Mouse (Mus musculus) midbrain, postnatal 0 days (tissue): ENCODE data around the gene Lrriq4. TPM values are rescaled to one million over a fixed set of nuclear protein-coding genes. Genes with fewer than 3 reads are reported as not detected.

Source experiments
- ATAC-seq: fragments of 200-750 bp; cut with Nextera tagmentation; 2 replicates; pipeline ENCODE4 v1.8.0; 2017; ENCODE audit warnings: moderate number of reproducible peaks, mild to moderate bottlenecking, moderate TSS enrichment, moderate library complexity; ENCODE audit not compliant: low FRiP score
- DNase-seq: peaks from one replicate; pipeline ENCODE4 v3.0.0-alpha.2; 2015; ENCODE audit warnings: low spot score
- H3K27ac ChIP-seq: fragments of 300-500 bp; sonication (generic); 2 replicates; pipeline ENCODE4 v1.5.1; 2014; ENCODE audit warnings: low read depth, mild to moderate bottlenecking, low read length, mixed read lengths
- H3K27me3 ChIP-seq: fragments of 300-500 bp; sonication (generic); 2 replicates; pipeline ENCODE4 v1.6.1; 2014; ENCODE audit warnings: low read length, control low read depth, mixed read lengths; ENCODE audit not compliant: insufficient read depth
- H3K36me3 ChIP-seq: fragments of 300-500 bp; sonication (generic); 2 replicates; pipeline ENCODE4 v1.6.1; 2014; ENCODE audit warnings: low read length, control low read depth, mixed read lengths; ENCODE audit not compliant: insufficient read depth
- H3K4me1 ChIP-seq: fragments of 300-500 bp; sonication (generic); 2 replicates; pipeline ENCODE4 v1.6.1; 2014; ENCODE audit warnings: mild to moderate bottlenecking, control low read depth, antibody characterized with exemption, low read length, mixed read lengths; ENCODE audit not compliant: insufficient read depth
- H3K4me2 ChIP-seq: fragments of 300-500 bp; sonication (generic); 2 replicates; pipeline ENCODE4 v1.6.1; 2014; ENCODE audit warnings: low read depth, mild to moderate bottlenecking, low read length, mixed read lengths; ENCODE audit not compliant: poor library complexity, severe bottlenecking
- H3K4me3 ChIP-seq: fragments of 300-500 bp; sonication (generic); 2 replicates; pipeline ENCODE4 v1.5.1; 2014; ENCODE audit warnings: low read depth, mild to moderate bottlenecking, low read length, moderate library complexity
- H3K9ac ChIP-seq: fragments of 300-500 bp; sonication (generic); replicated peaks from 2 replicates; pipeline ENCODE4 v1.6.1; 2014; ENCODE audit warnings: mild to moderate bottlenecking, low read length, moderate library complexity, mixed read lengths; ENCODE audit not compliant: poor library complexity, severe bottlenecking
- H3K9me3 ChIP-seq: fragments of 300-500 bp; sonication (generic); 2 replicates; pipeline ENCODE4 v1.6.1; 2016; ENCODE audit warnings: low read length, control low read depth
- CTCF ChIP-seq: IDR thresholded peaks from 2 replicates; pipeline ENCODE4 v1.5.1; 2016; ENCODE audit warnings: antibody characterized with exemption, mild to moderate bottlenecking
- WGBS: fragments of 180-500 bp; shearing (Covaris S2); extraction: QIAGEN DNeasy Blood & Tissue Kit; methylation state at CpG from one replicate; pipeline ENCODE4 v1.1.7; 2014; 5-methylcytosine and 5-hydroxymethylcytosine counted together
- polyA plus RNA-seq: library from polyadenylated mRNA; unstranded; fragments of >200 nt; fragmentation: Nextera tagmentation; extraction: Ambion mirVana; gene quantifications from 2 replicates; pipeline ENCODE4 v1.2.1, GENCODE M21; 2015
- total RNA-seq: library from RNA; depleted of rRNA; stranded (reverse); fragments of >200 nt; gene quantifications from 2 replicates; pipeline ENCODE4 v1.2.3, GENCODE M21; 2014

The Lrriq4 gene
- total and polyA plus RNA-seq, 2 experiments from 2014 or later: not detected

GRCm38 (mm10) chr3:30601175-30601574 lies 43.1 kb upstream of the Lrriq4 start:
- ATAC-seq (no peak), DNase-seq (peak; percentile 92)
- Histone ChIP-seq H3K9ac (no peak overlapping the region), H3K27ac (no peak overlapping the region), H3K36me3 (peaks cover under 1% of the 10 kb centered on the region; the same call in 1 of the 2 replicates), H3K27me3 (no peaks in the 10 kb centered on the region), H3K4me1 (0 out of 2 replicates have a peak, but pooled peaks cover 4% of the 10 kb centered on the region), H3K4me3 (peak overlapping the region; percentile 90), H3K4me2 (peak overlapping the region; percentile 83), H3K9me3 (no peaks in the 10 kb centered on the region)
- TF ChIP-seq CTCF: no peak
- WGBS: under 1% methylated on average over 17 of the region's 17 CpGs

GRCm38 (mm10) chr3:30601610-30602064 lies 42.7 kb upstream of the Lrriq4 start:
- Histone ChIP-seq H3K27me3 (no peaks in the 10 kb centered on the region), H3K4me3 (peak overlapping the region; percentile 90), H3K27ac (peak overlapping the region; percentile 95), H3K4me1 (0 out of 2 replicates have a peak, but pooled peaks cover 4% of the 10 kb centered on the region), H3K9me3 (no peaks in the 10 kb centered on the region), H3K4me2 (peak overlapping the region; percentile 83), H3K36me3 (peaks cover 4% of the 10 kb centered on the region; the same call in 1 of the 2 replicates), H3K9ac (no peak overlapping the region)
- no peak for TF ChIP-seq CTCF
- ATAC-seq (no peak), DNase-seq (no peak)
- 1% methylated on average over 13 of the region's 13 CpGs for WGBS

DNA sequence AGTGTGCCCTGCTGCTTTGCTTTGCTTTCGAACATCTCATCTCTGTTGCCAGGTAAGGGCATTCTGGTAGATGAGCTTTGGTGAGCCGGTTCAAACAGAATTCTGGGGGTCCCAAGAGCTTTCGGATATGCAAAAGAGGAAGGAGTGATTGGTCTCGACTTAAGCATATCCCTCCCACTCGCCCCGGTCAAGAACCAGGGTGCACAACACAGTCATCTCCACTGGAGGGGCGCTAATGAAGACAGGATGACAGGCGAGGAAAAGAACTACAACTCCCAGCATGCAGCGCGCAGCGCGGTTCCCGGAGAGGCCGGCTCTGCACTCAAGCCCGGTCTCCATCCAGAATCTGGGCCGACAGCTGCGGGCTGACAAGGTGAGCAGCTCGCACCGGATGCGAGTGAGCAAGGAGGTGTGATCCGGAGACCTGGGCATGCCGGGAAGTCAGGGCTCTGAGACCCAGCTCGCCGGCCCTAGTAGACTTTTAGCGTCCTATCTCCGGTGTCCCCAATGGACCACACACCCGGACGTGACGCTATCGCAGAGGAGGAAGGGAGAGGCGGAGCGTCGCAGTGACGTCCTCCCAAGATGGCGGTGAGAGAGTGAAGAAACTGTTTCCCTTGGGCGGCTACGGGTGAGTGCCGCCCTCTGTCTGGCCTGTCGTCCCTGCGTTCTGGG lies 42.1 kb upstream of the Lrriq4 start, which contains the start of gene Mynn:
Gene Mynn (plus strand): TSS at position 1 of the 675 bp plus-strand sequence.
- Histone ChIP-seq H3K4me3 (peak within 1 kb of the TSS; percentile 90), H3K9ac (peak within 1 kb of the TSS; percentile 79), H3K27ac (peak within 1 kb of the TSS; percentile 95), H3K4me1 (0 out of 2 replicates have a peak, but pooled peaks cover 4% of the 10 kb centered on the region), H3K4me2 (peak within 1 kb of the TSS; percentile 83), H3K9me3 (no peaks in the 10 kb centered on the region), H3K27me3 (no peaks in the 10 kb centered on the region), H3K36me3 (peaks cover 4% of the 10 kb centered on the region; the same call in 1 of the 2 replicates)
- peak; percentile 73 for TF ChIP-seq CTCF
- ATAC-seq (peak; percentile 95), DNase-seq (peak; percentile 97)
- WGBS: 0% methylated on average over 37 of the region's 40 CpGs

GRCm38 (mm10) chr3:30602740-30603098 lies 41.6 kb upstream of the Lrriq4 start:
- Histone ChIP-seq H3K4me1 (0 out of 2 replicates have a peak, but pooled peaks cover 4% of the 10 kb centered on the region), H3K4me2 (peak overlapping the region; percentile 83), H3K27ac (peak overlapping the region; percentile 95), H3K27me3 (no peaks in the 10 kb centered on the region), H3K9me3 (no peaks in the 10 kb centered on the region), H3K36me3 (peaks cover 9% of the 10 kb centered on the region), H3K9ac (peak overlapping the region; percentile 79), H3K4me3 (peak overlapping the region; percentile 90)
- peak; percentile 67 for DNase-seq
- peak; percentile 46 for ATAC-seq
- WGBS: under 1% methylated on average over 27 of the region's 27 CpGs
- TF ChIP-seq CTCF: no peak

DNA sequence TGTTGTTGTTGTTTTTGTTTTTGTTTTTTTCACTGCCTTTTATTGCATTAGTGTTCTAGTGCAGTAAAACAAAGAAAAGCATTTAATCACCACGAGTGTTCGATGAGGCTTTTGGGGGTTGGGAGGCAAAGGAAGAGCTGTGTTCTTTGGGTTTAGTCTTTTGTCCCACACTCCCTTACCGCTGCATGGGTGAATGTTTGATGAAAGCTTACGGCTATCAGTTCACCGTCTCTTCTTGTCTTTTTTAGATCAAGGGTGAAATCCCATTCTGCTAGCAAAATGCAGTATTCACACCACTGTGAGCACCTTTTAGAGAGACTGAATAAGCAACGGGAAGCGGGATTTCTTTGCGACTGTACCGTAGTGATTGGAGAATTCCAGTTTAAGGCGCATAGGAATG lies 41.1 kb upstream of the Lrriq4 start:
- 24% methylated on average over 10 of the region's 10 CpGs for WGBS
- Histone ChIP-seq H3K27me3 (no peaks in the 10 kb centered on the region), H3K36me3 (peaks cover 12% of the 10 kb centered on the region), H3K4me3 (peak overlapping the region; percentile 90), H3K4me1 (0 out of 2 replicates have a peak, but pooled peaks cover 4% of the 10 kb centered on the region), H3K4me2 (peak overlapping the region; percentile 83), H3K9me3 (no peaks in the 10 kb centered on the region), H3K27ac (no peak overlapping the region), H3K9ac (peak overlapping the region; percentile 79; the same call in 1 of the 2 replicates)
- DNase-seq: no peak
- no peak for ATAC-seq
- no peak for TF ChIP-seq CTCF

DNA sequence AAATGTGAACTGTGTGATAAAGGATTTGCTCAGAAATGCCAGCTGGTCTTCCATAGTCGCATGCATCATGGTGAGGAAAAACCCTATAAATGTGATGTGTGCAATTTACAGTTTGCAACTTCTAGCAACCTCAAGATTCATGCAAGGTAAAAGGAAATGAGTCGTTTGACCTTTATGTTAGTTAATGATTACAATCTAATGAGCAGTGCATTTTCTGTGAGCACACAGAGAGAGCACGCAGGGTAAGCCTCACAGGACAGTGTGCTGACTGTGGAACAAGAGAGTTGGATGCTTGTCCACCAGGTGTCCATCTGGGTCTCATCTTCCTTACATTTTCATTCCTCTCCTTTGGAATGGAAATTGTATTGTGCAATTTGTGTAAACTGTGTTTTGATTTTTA lies 35.3 kb upstream of the Lrriq4 start:
- H3K9me3 ChIP-seq: no peaks in the 10 kb centered on the region
- no peaks in the 10 kb centered on the region for H3K27me3 ChIP-seq
- no peak overlapping the region for H3K27ac ChIP-seq
- DNase-seq (no peak), ATAC-seq (no peak)
- no peaks in the 10 kb centered on the region for H3K4me1 ChIP-seq
- no peak for TF ChIP-seq CTCF
- no peak overlapping the region for H3K9ac ChIP-seq
- H3K4me3 ChIP-seq: no peak overlapping the region
- peaks cover 24% of the 10 kb centered on the region for H3K36me3 ChIP-seq
- H3K4me2 ChIP-seq: no peak overlapping the region
- WGBS: 97% methylated on average over 3 of the region's 3 CpGs
